Mouse (Mus musculus): ENCODE measurements around the gene Gm5346. TPM values are rescaled to one million over a fixed set of nuclear protein-coding genes. Genes with fewer than 3 reads are reported as not detected.

The Gm5346 gene
- polyA plus RNA-seq (2014; fragmentation: Illumina TruSeq; extraction: RNeasy Lipid Tissue Mini Kit (QIAGEN cat#74804); ENCODE audit: low read depth, low replicate concordance), result not detected

GRCm38 (mm10) chr8:43627176-43627575, at the start of gene Gm5346:
Gene Gm5346, minus strand, starts transcription at chr8:43627276.

GRCm38 (mm10) chr8:43576607-43577006, 50.5 kb downstream of the Gm5346 start, which contains the start of gene Adam26a:
Gene Adam26a, minus strand, starts transcription at chr8:43576707.

Other genes with a start within 250 kb of the Gm5346 start
- gene Adam26b, start 99.2 kb downstream of the Gm5346 start, polyA plus RNA-seq (2014; fragmentation: Illumina TruSeq; extraction: RNeasy Lipid Tissue Mini Kit (QIAGEN cat#74804); ENCODE audit: low read depth, low replicate concordance), result not detected
- not detected for gene Adam26a, start 50.6 kb downstream of the Gm5346 start, polyA plus RNA-seq (2014; fragmentation: Illumina TruSeq; extraction: RNeasy Lipid Tissue Mini Kit (QIAGEN cat#74804); ENCODE audit: low read depth, low replicate concordance)
- not detected for gene Adam34, start 82.8 kb upstream of the Gm5346 start, polyA plus RNA-seq (2014; fragmentation: Illumina TruSeq; extraction: RNeasy Lipid Tissue Mini Kit (QIAGEN cat#74804); ENCODE audit: low read depth, low replicate concordance)

All from liver, adult 10 weeks (tissue).